Mouse (Mus musculus): ENCODE measurements around the gene Clec18a. TPM values are rescaled to one million over a fixed set of nuclear protein-coding genes. Genes with fewer than 3 reads are reported as not detected.
"Not testable (repeated sequence)": the region's sequence is repeated elsewhere in the genome, so short reads cannot be mapped to it uniquely, and the experiment has no call there.

Gene Clec18a
- total RNA-seq, 2 experiments from 2014 or later, result 0.80 to 0.81 TPM

DNA sequence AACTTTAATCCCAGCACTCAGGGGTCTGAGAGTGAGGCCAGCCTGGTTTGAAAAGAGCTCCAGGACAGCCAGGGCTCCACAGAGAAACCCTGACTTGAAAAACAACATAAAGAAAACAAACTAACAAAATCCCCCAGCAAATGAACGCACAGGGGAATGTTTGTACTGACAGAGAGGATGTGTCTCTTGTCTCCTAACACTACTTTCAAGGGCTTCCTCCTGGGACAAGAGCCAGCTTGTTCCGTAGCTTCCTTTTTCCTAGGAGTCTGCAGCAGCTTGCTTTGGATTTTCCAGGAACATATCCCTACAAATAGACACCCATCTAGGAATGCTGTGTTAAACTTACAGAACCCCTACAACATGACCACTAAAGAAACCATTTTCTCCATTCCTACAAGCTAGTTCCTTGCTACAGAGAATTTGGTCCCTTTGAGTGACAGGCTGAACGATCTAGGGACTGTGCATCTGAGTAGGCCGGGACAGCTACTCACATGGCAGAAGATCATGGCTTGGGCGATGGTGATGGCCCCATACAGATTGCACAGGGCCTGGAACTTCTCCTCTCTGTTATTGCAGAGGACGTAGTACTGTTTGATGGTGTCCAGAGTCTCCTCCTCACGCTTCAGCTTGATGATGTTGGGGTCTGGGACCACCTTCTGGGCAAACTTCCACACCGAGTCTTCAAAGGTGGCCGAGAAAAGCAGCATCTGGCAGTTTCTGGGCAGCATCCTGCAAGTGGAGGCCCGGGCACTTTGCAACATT, 81.8 kb downstream of the Clec18a start:
- intact Hi-C loops (cut with DNase I); DNase-seq: not testable (repeated sequence)

Small RNA genes lying within 50 kb of the gene (microRNA-seq; reads per million reads assigned to microRNA genes)
- gene Gm24103 (ENCODE audit: borderline number of aligned reads in 2 of 2) (0 reads per million in 2 experiments), gene Mir3473d (ENCODE audit: borderline number of aligned reads in 2 of 2) (0.67 to 1.4 reads per million in 2 experiments)

Other genes starting within 250 kb of the Clec18a start
- 10 to 100 TPM; 74.3 to 78.3 TPM for gene Cog4, start 245.8 kb downstream of the Clec18a start, total RNA-seq (2021)
- gene Sf3b3, start 245.6 kb downstream of the Clec18a start, total RNA-seq (2021), result 10 to 100 TPM; 37.3 to 39.1 TPM
- gene Fuk, start 189.9 kb downstream of the Clec18a start, total RNA-seq (2021), result 1 to 10 TPM; 4.1 to 4.7 TPM
- gene St3gal2, start 172.5 kb downstream of the Clec18a start, total RNA-seq (2021), result 10 to 100 TPM; 27.5 to 28.3 TPM
- 10 to 100 TPM; 34.2 to 35.4 TPM for gene Ddx19a, start 94.6 kb downstream of the Clec18a start, total RNA-seq (2021)
- gene Ddx19b, start 60.7 kb downstream of the Clec18a start, total RNA-seq (2021), result 10 to 100 TPM; 11.1 to 11.7 TPM
- gene Aars, start 59.3 kb downstream of the Clec18a start, total RNA-seq (2021), result 10 to 100 TPM; 31.9 to 32.3 TPM
- gene Exosc6, start 36.1 kb downstream of the Clec18a start, total RNA-seq (2021), result not detected
- 100 to 1,000 TPM in 1 of 2 experiments, 10 to 100 TPM in 1; 97.4 to 113 TPM for gene Pdpr, start 2.2 kb upstream of the Clec18a start, total RNA-seq (2021)
- 100 to 1,000 TPM; 102 to 106 TPM for gene Glg1, start 166.8 kb upstream of the Clec18a start, total RNA-seq (2021)
- gene Rfwd3, start 207.8 kb upstream of the Clec18a start, total RNA-seq (2021), result 10 to 100 TPM; 16.7 to 21.3 TPM
- gene Mlkl, start 245.8 kb upstream of the Clec18a start, total RNA-seq (2021), result 1 to 10 TPM; 2.5 to 3.5 TPM

Measured in heart, postnatal 36 days (tissue).